Mouse (Mus musculus): ENCODE measurements around the gene Ssu72. TPM values are rescaled to one million over a fixed set of nuclear protein-coding genes. Genes with fewer than 3 reads are reported as not detected.

The Ssu72 gene
- total RNA-seq, 2 experiments from 2014 or later: 89.2 to 98.0 TPM

DNA sequence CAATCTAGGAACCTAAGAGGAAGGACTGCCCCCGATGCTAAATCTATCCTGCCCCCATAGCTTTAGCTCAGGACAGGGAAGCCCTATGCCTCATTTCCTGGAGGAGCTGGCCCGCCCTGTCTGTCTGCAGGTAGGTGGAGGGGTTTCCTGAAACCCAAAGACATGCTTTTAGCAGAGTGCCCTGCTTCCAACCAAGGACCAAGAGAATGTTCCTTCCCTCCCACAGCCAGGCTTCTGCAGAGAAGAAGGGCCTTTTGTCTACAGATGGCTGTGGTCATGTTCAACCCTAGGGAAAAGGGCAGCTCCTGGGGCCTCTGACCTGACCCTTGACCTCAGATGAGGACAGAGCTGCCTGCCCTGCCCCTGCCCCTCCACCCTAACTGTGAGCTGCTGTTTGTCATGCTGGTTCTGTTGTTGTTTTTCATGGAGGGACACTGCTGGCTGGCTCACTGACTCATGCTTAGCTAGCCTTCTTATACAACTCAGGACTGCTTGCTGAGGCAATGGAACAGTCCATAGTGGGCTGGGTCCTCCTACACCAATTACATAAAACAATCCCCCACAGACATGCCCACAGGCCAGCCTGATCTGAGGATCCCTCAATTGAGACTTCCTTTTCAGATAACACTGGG lies 72.2 kb downstream of the Ssu72 start:
- intact Hi-C loops (cut with DNase I): no loop called here
- DNase-seq (ENCODE audit: extremely low spot score in 1 of 2, low spot score in 2 of 2): no peak

GRCm38 (mm10) chr4:155777816-155778215 lies 73.2 kb downstream of the Ssu72 start:
- DNase-seq (ENCODE audit: extremely low spot score in 1 of 2, low spot score in 2 of 2): no peak
- Histone ChIP-seq H3K4me3 (no peak overlapping the region), H3K27ac (peak overlapping the region; percentile 86)
- intact Hi-C loops (cut with DNase I): no loop called here
- no peak for TF ChIP-seq CTCF (IDR thresholded peaks at IDR 0.05)

More for the DNA sequence above, 72.2 kb downstream of the Ssu72 start:
- TF ChIP-seq CTCF (IDR thresholded peaks at IDR 0.05): no peak
- Histone ChIP-seq H3K4me3 (no peak overlapping the region), H3K27ac (peak overlapping the region; percentile 86)

DNA sequence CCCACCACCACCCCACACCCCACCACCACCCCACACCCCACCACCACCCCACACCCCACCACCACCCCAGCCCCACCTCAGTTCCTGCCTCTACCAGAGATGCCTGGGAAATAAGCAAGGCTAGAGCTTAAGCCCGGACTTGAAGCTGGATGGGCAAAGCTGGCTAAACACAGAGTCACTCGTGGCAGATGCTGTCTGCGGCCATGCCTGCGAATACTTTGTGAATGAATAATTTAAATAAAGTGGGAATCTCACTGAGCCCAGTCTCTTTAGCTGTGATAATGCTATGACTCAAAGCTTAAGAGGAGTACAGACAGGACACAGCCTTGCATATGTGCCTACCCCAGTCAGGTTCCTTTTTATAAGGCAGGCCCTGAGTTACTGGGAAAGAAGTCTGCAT lies 74.9 kb downstream of the Ssu72 start:
- H3K4me3 ChIP-seq: no peak overlapping the region
- no peak overlapping the region for H3K27ac ChIP-seq
- TF ChIP-seq CTCF (IDR thresholded peaks at IDR 0.05): no peak
- DNase-seq (ENCODE audit: extremely low spot score in 1 of 2, low spot score in 2 of 2): no peak
- intact Hi-C loops (cut with DNase I): no loop called here

GRCm38 (mm10) chr4:155780895-155781294 lies 76.3 kb downstream of the Ssu72 start:
- Histone ChIP-seq H3K27ac (peak overlapping the region; percentile 8; the same call in 1 of the 2 replicates), H3K4me3 (no peak overlapping the region)
- intact Hi-C loops (cut with DNase I): loop anchor here (5.0 kb wide), 1 partner anchor 89 kb away; the partner anchor contains the start of gene Fndc10
- no peak for TF ChIP-seq CTCF (IDR thresholded peaks at IDR 0.05)
- DNase-seq (ENCODE audit: extremely low spot score in 1 of 2, low spot score in 2 of 2): no peak

Other genes starting within 250 kb of the Ssu72 start
- 1 to 10 TPM; 1.7 to 1.9 TPM for gene Tmem52, start 235.7 kb upstream of the Ssu72 start, total RNA-seq (2021)
- gene Gnb1, start 213.4 kb upstream of the Ssu72 start, total RNA-seq (2021): 100 to 1,000 TPM; 853 to 870 TPM
- 10 to 100 TPM; 55.9 to 58.2 TPM for gene Nadk, start 142.4 kb upstream of the Ssu72 start, total RNA-seq (2021)
- gene Slc35e2, start 103.4 kb upstream of the Ssu72 start, total RNA-seq (2021): 10 to 100 TPM; 47.3 to 50.5 TPM
- 10 to 100 TPM; 46.8 to 56.0 TPM for gene Cdk11b, start 79.9 kb upstream of the Ssu72 start, total RNA-seq (2021)
- not detected for gene Gm10563, start 59.4 kb upstream of the Ssu72 start, total RNA-seq (2021)
- gene Mmp23, start 51.4 kb upstream of the Ssu72 start, total RNA-seq (2021): 1 to 10 TPM; 4.1 to 5.4 TPM
- gene Mib2, start 35.6 kb upstream of the Ssu72 start, total RNA-seq (2021): 100 to 1,000 TPM; 133 to 140 TPM
- gene Fndc10, start 10.5 kb upstream of the Ssu72 start, total RNA-seq (2021): 10 to 100 TPM; 26.2 to 33.4 TPM
- 10 to 100 TPM; 54.0 to 57.0 TPM for gene Tmem240, start 30.0 kb downstream of the Ssu72 start, total RNA-seq (2021)
- gene Atad3a, start 56.3 kb downstream of the Ssu72 start, total RNA-seq (2021): 10 to 100 TPM; 53.0 to 58.8 TPM
- gene Vwa1, start 69.9 kb downstream of the Ssu72 start, total RNA-seq (2021): 10 to 100 TPM; 13.6 to 15.9 TPM
- gene Tmem88b, start 81.1 kb downstream of the Ssu72 start, total RNA-seq (2021): 10 to 100 TPM; 16.4 to 16.8 TPM
- gene Ankrd65, start 85.6 kb downstream of the Ssu72 start, total RNA-seq (2021): under 1 TPM in 1 of 2 experiments, not detected in 1; 0.29 TPM
- 10 to 100 TPM; 82.7 to 84.8 TPM for gene Mrpl20, start 98.1 kb downstream of the Ssu72 start, total RNA-seq (2021)
- 10 to 100 TPM; 74.8 to 83.4 TPM for gene Ccnl2, start 107.7 kb downstream of the Ssu72 start, total RNA-seq (2021)
- 100 to 1,000 TPM in 1 of 2 experiments, 10 to 100 TPM in 1; 98.5 to 101 TPM for gene Aurkaip1, start 126.5 kb downstream of the Ssu72 start, total RNA-seq (2021)
- gene Mxra8, start 134.9 kb downstream of the Ssu72 start, total RNA-seq (2021): 1 to 10 TPM; 5.9 to 8.0 TPM
- gene Dvl1, start 142.6 kb downstream of the Ssu72 start, total RNA-seq (2021): 10 to 100 TPM; 94.0 to 96.3 TPM
- gene Tas1r3, start 158.6 kb downstream of the Ssu72 start, total RNA-seq (2021): under 1 TPM; 0.23 to 0.30 TPM
- gene Cptp, start 164.6 kb downstream of the Ssu72 start, total RNA-seq (2021): 10 to 100 TPM; 21.7 to 28.9 TPM
- 10 to 100 TPM; 37.3 to 41.1 TPM for gene Ints11, start 164.7 kb downstream of the Ssu72 start, total RNA-seq (2021)
- 10 to 100 TPM; 55.0 to 61.2 TPM for gene Pusl1, start 187.0 kb downstream of the Ssu72 start, total RNA-seq (2021)
- gene Acap3, start 187.0 kb downstream of the Ssu72 start, total RNA-seq (2021): 100 to 1,000 TPM; 139 to 152 TPM
- 10 to 100 TPM; 70.3 to 80.5 TPM for gene Ube2j2, start 239.0 kb downstream of the Ssu72 start, total RNA-seq (2021)